Mouse (Mus musculus) embryonic facial prominence, embryonic 10.5 days (tissue): ENCODE measurements around the gene Prss32. TPM values are rescaled to one million over a fixed set of nuclear protein-coding genes. Genes with fewer than 3 reads are reported as not detected.

Source experiments
- DNase-seq: peaks from one replicate; pipeline ENCODE4 v3.0.0-alpha.2; 2017; ENCODE audit warnings: low spot score
- H3K27ac ChIP-seq: fragments of 300-500 bp; sonication (generic); replicated peaks from 2 replicates; pipeline ENCODE4 v1.5.1; 2016; ENCODE audit warnings: mild to moderate bottlenecking
- H3K27me3 ChIP-seq: fragments of 300-500 bp; sonication (generic); replicated peaks from 2 replicates; pipeline ENCODE4 v1.6.1; 2016; ENCODE audit warnings: low read depth, mild to moderate bottlenecking; ENCODE audit not compliant: poor library complexity, severe bottlenecking
- H3K36me3 ChIP-seq: fragments of 300-500 bp; sonication (generic); replicated peaks from 2 replicates; pipeline ENCODE4 v1.6.1; 2016; ENCODE audit warnings: mild to moderate bottlenecking, moderate library complexity
- H3K4me1 ChIP-seq: fragments of 300-500 bp; sonication (generic); 2 replicates; pipeline ENCODE4 v1.6.1; 2016
- H3K4me3 ChIP-seq: fragments of 300-500 bp; sonication (generic); 2 replicates; pipeline ENCODE4 v1.5.1; 2016; ENCODE audit warnings: mild to moderate bottlenecking, moderate library complexity
- H3K9me3 ChIP-seq: fragments of 300-500 bp; sonication (generic); 2 replicates; pipeline ENCODE4 v1.6.1; 2016; ENCODE audit warnings: mild to moderate bottlenecking
- WGBS: fragments of 180-500 bp; shearing (Covaris S2); methylation state at CpG from one replicate; pipeline ENCODE4 v1.1.7; 2016; 5-methylcytosine and 5-hydroxymethylcytosine counted together
- polyA plus RNA-seq: library from polyadenylated mRNA; unstranded; fragments of >200 nt; fragmentation: Nextera tagmentation; extraction: Ambion mirVana; gene quantifications from 2 replicates; pipeline ENCODE4 v1.2.1, GENCODE M21; 2016

Gene Prss32
- 0.45 TPM in 1 of 2 replicates, not detected in the other for polyA plus RNA-seq

DNA sequence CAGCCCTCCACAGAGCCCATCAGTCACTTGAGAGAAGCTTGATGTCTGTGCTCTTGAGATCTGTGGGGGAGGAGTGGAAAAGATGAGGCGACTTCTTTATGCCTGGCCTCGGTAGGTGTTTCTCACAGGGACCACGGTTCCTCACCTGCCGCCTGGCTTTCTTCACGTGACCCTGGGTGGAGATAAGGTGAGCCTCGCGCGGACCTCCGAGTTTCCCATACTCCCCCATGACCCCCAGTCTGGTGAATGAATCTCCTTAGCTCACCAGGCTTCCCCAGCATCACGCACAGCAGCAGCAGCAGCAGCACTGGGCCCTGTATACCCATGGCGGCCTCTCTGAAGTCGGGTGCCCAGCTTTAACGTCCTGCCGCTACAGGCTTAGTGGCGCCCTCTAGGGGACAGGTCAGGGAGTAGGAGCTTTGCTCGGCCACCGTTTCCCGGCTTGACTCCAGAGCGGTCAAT lies at the start of gene Prss32, which contains the start of gene Prss41:
Gene Prss32 (plus strand): TSS at position 44 of the 462 bp plus-strand sequence.
Gene Prss41 (minus strand): TSS at position 361 of the 462 bp plus-strand sequence.
- H3K9me3 ChIP-seq, result no peaks in the 10 kb centered on the region
- no peaks in the 10 kb centered on the region for H3K36me3 ChIP-seq
- peak within 1 kb of the TSS; percentile 37 for H3K27ac ChIP-seq
- peak within 1 kb of the TSS; percentile 48 for H3K4me3 ChIP-seq
- peak; percentile 79 for DNase-seq
- 14% methylated on average over 19 of the region's 19 CpGs for WGBS
- 0 out of 2 replicates have a peak, but pooled peaks cover 10% of the 10 kb centered on the region for H3K4me1 ChIP-seq
- H3K27me3 ChIP-seq, result peaks cover 17% of the 10 kb centered on the region

DNA sequence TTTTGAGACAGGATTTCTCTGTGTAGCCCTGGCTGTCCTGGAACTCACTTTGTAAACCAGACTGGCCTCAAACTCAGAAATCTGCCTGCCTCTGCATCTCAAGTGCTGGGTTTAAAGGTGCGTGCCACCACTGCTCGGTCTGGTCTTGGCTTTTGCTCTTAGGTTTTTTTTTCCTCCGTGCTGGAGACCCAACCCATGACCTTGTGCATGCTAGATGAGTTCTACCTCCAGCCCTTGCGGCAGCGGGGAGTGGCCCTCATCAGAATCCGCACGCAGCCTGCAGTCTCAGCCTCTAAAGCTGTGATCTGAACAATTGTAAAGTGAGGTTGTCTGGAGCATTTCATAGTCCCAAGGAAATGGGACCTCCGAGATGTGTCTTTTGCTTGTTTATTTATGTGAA lies 48.3 kb upstream of the Prss32 start:
- no peak for DNase-seq
- Histone ChIP-seq H3K27me3 (no peaks in the 10 kb centered on the region), H3K27ac (no peak overlapping the region), H3K9me3 (peaks cover 3% of the 10 kb centered on the region; the same call in 1 of the 2 replicates), H3K36me3 (peaks cover 11% of the 10 kb centered on the region), H3K4me1 (peaks cover 26% of the 10 kb centered on the region), H3K4me3 (no peak overlapping the region)
- 95% methylated on average over 8 of the region's 8 CpGs for WGBS

DNA sequence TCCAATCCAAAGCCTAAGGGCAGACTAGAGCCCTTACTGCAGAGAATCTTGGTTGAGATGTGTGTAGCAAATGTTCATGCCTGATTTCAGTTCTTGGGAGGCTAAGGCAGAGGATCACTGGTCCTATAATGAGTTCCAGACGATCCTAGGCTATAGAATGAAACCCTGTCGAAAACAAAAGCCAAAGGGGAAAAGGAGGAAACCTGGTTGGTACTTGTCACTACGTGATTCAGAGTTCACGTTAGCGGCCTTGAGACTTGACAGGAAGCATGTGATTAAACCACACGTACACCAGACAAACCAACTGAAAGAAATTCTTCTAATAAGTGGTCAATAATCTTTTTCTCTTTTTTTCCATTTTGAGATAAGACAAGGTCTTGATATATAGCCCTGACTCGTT lies 46.3 kb upstream of the Prss32 start:
- WGBS, result 52% methylated on average over 7 of the region's 7 CpGs
- no peak for DNase-seq
- H3K36me3 ChIP-seq, result peaks cover 11% of the 10 kb centered on the region

DNA sequence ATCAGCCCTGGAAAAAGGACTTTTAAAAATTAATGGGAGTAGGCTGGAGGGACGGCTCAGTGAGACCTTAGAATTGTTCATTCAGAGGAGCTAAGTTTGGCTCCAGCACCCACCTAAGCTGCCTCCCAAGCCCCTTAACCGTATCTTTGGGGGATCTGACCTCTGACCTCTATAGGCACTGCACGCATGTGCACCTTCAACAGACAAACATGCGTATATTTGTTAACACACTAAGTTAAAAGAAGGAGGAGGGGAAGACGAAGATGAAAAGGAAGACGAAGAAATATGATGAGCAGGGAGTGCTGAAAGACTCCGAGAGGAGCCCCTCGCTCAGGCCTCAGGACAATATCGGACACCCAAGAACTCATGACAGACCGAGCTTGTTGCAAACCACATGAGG lies 42.0 kb upstream of the Prss32 start:
- peaks cover 18% of the 10 kb centered on the region for H3K36me3 ChIP-seq
- no peaks in the 10 kb centered on the region for H3K27me3 ChIP-seq
- 86% methylated on average over 10 of the region's 10 CpGs for WGBS
- no peak overlapping the region for H3K4me3 ChIP-seq
- peaks cover 35% of the 10 kb centered on the region for H3K4me1 ChIP-seq
- peak overlapping the region; percentile 20; the same call in 1 of the 2 replicates for H3K27ac ChIP-seq
- DNase-seq, result no peak
- H3K9me3 ChIP-seq, result peaks cover 3% of the 10 kb centered on the region; the same call in 1 of the 2 replicates

More for the DNA sequence above, 46.3 kb upstream of the Prss32 start:
- Histone ChIP-seq H3K27ac (no peak overlapping the region), H3K9me3 (peaks cover 3% of the 10 kb centered on the region; the same call in 1 of the 2 replicates), H3K4me3 (no peak overlapping the region), H3K27me3 (no peaks in the 10 kb centered on the region), H3K4me1 (peaks cover 16% of the 10 kb centered on the region)

- Histone ChIP-seq H3K27me3 (no peaks in the 10 kb centered on the region), H3K36me3 (peaks cover 27% of the 10 kb centered on the region), H3K27ac (peak overlapping the region; percentile 99), H3K4me3 (peak overlapping the region; percentile 81), H3K9me3 (peaks cover 3% of the 10 kb centered on the region; the same call in 1 of the 2 replicates), H3K4me1 (peaks cover 34% of the 10 kb centered on the region)
- peak; percentile 98 for DNase-seq
- WGBS, result under 1% methylated on average over 60 of the region's 60 CpGs
Measured at GRCm38 (mm10) chr17:23802746-23803365, 40.8 kb upstream of the Prss32 start.

DNA sequence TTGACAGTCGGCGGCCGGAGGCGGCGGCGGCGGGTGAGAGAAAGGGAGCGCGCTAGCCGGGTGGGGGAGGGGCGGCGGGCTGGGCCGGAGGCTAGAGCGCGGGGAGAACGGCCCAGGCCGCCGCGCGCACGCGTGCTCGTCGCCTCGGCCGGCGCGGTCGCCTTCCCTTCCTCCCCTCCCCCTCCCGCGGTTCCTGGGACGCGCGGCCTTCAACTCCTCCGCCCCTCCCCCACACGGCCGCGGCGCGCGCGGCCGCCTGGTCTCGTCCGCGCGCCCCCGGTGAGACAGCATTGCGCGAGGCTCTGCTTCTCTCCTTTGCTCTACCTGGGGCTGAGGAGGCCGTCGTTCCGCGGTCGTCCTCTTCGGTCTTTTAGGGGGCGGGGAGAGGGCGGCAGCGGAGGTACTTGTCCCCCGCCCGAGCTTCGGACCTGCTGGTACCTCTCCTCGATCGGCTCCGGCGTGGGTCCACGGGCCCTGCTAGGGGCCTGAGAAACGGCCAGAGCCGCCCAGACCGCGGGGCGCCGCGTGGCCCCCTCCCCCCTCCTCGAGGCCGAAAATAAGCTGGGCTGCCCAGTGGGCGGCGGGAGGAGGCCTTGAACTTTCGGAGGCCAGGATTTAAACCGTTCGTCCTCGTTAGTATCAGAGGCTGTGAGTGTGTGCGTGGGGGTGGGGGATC lies 40.2 kb upstream of the Prss32 start:
- WGBS, result under 1% methylated on average over 83 of the region's 83 CpGs

DNA sequence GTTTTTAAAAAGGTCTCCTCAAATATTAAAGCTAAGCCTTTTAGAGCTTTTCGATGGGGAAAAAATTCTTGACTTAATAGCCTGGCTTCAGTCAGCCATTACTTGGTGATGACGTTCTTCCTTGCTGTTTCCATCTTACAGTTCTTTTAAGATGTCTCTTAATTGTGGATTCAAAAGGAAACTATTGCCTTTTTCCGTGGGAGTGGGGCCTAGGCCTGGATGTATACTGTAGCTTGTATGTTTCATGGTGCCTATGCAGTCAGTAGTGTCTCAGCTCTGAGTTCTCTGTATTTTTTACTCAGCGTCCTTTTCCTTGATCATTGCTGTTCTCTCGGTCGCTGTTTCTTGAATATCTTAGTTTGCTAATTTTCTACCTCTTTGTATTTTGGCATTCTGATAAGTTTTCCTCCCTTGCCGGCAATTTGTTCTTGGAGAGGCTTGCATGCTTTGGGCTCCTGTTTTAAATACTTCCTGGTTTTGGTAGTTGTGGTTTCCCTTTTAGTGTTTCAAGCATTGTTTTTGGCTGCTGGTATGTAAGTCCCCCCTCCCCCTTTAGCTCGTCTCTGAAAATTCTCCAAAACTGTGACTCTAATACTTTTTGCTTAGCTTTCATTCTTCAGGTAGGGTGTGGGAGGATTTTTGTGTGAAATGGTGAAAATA lies 39.1 kb upstream of the Prss32 start:
- WGBS, result 9% methylated on average over 8 of the region's 8 CpGs
- H3K27ac ChIP-seq, result peak overlapping the region; percentile 99
- peaks cover 43% of the 10 kb centered on the region for H3K36me3 ChIP-seq
- H3K4me1 ChIP-seq, result peaks cover 33% of the 10 kb centered on the region
- DNase-seq, result no peak
- no peaks in the 10 kb centered on the region for H3K27me3 ChIP-seq
- H3K4me3 ChIP-seq, result peak overlapping the region; percentile 81
- H3K9me3 ChIP-seq, result peaks cover 3% of the 10 kb centered on the region; the same call in 1 of the 2 replicates

More for the DNA sequence above, 40.2 kb upstream of the Prss32 start:
- Histone ChIP-seq H3K9me3 (peaks cover 3% of the 10 kb centered on the region; the same call in 1 of the 2 replicates), H3K4me1 (peaks cover 33% of the 10 kb centered on the region), H3K36me3 (peaks cover 32% of the 10 kb centered on the region), H3K27me3 (no peaks in the 10 kb centered on the region), H3K4me3 (peak overlapping the region; percentile 81), H3K27ac (peak overlapping the region; percentile 99)
- peak; percentile 92 for DNase-seq

DNA sequence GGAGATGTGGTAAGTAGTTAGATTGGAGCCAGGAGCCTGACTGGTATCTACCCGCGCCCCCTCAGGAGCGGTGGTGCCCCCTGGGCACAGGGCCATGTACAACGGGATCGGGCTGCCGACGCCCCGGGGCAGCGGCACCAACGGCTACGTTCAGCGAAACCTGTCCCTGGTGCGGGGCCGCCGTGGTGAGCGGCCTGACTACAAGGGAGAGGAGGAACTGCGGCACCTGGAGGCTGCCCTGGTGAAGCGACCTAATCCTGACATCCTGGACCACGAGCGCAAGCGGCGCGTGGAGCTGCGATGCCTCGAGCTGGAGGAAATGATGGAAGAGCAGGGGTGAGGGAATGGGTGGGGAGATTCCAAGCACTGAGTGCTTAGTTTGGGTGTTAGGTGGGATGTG lies 36.8 kb upstream of the Prss32 start:
- peaks cover 33% of the 10 kb centered on the region for H3K4me1 ChIP-seq
- H3K27ac ChIP-seq, result no peak overlapping the region
- H3K9me3 ChIP-seq, result no peaks in the 10 kb centered on the region
- H3K36me3 ChIP-seq, result peaks cover 66% of the 10 kb centered on the region
- no peaks in the 10 kb centered on the region for H3K27me3 ChIP-seq
- whole genome bisulfite sequencing, result 85% methylated on average over 25 of the region's 25 CpGs
- DNase-seq, result peak; percentile 29
- H3K4me3 ChIP-seq, result peak overlapping the region; percentile 81; the same call in 1 of the 2 replicates

GRCm38 (mm10) chr17:23807918-23808317 lies 35.7 kb upstream of the Prss32 start:
- WGBS, result 88% methylated on average over 3 of the region's 3 CpGs
- no peak overlapping the region for H3K27ac ChIP-seq
- H3K36me3 ChIP-seq, result peaks cover 76% of the 10 kb centered on the region
- H3K9me3 ChIP-seq, result no peaks in the 10 kb centered on the region
- no peak overlapping the region for H3K4me3 ChIP-seq
- peaks cover 28% of the 10 kb centered on the region for H3K4me1 ChIP-seq
- DNase-seq, result no peak
- no peaks in the 10 kb centered on the region for H3K27me3 ChIP-seq

- Histone ChIP-seq H3K27me3 (no peaks in the 10 kb centered on the region), H3K4me3 (no peak overlapping the region), H3K4me1 (no peaks in the 10 kb centered on the region), H3K9me3 (peaks cover 46% of the 10 kb centered on the region), H3K27ac (no peak overlapping the region), H3K36me3 (peaks cover 100% of the 10 kb centered on the region)
- no peak for DNase-seq
- 98% methylated on average over 16 of the region's 16 CpGs for WGBS
Measured at GRCm38 (mm10) chr17:23815641-23816040, 28.0 kb upstream of the Prss32 start.

DNA sequence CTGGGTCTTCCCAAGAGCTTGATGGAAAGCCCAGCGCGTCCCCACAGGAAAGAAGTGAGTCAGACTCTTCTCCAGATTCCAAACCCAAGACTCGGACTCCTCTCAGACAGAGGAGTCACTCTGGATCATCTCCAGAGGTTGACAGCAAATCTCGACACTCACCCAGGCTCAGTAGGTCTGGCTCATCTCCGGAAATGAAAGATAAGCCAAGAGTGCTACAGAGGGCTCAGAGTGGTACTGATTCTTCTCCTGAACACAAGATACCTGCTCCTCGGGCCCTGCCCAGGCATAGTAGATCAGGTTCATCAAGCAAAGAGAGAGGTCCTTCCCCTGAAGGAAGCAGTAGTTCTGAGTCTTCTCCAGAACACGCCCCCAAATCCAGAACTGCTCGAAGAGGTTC lies 25.1 kb upstream of the Prss32 start:
- no peaks in the 10 kb centered on the region for H3K27me3 ChIP-seq
- no peak for DNase-seq
- no peak overlapping the region for H3K27ac ChIP-seq
- H3K9me3 ChIP-seq, result peaks cover 46% of the 10 kb centered on the region
- H3K4me1 ChIP-seq, result no peaks in the 10 kb centered on the region
- H3K4me3 ChIP-seq, result no peak overlapping the region
- 98% methylated on average over 8 of the region's 8 CpGs for WGBS
- H3K36me3 ChIP-seq, result peaks cover 100% of the 10 kb centered on the region

DNA sequence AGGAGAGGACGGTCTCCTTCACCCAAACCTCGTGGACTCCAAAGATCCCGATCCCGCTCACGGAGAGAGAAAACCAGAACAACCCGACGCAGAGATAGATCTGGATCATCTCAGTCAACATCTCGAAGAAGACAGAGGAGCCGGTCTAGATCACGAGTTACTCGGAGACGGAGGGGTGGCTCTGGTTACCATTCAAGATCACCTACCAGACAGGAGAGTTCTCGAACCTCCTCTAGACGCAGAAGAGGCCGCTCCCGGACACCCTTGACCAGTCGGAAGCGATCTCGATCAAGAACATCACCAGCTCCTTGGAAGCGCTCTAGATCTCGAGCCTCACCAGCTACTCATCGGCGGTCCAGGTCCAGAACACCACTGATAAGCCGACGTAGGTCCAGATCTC lies 24.4 kb upstream of the Prss32 start:
- peaks cover 100% of the 10 kb centered on the region for H3K36me3 ChIP-seq
- H3K27me3 ChIP-seq, result no peaks in the 10 kb centered on the region
- DNase-seq, result no peak
- H3K4me3 ChIP-seq, result no peak overlapping the region
- no peak overlapping the region for H3K27ac ChIP-seq
- peaks cover 46% of the 10 kb centered on the region for H3K9me3 ChIP-seq
- H3K4me1 ChIP-seq, result no peaks in the 10 kb centered on the region
- WGBS, result 97% methylated on average over 25 of the region's 25 CpGs
